Mouse (Mus musculus) cortical plate, adult 2 months (tissue): Measurements from ENCODE around the gene Nkd1. TPM values are rescaled to one million over a fixed set of nuclear protein-coding genes. Genes with fewer than 3 reads are reported as not detected.

Experiments
- H3K27ac ChIP-seq: fragments of 200-500 bp; 2 replicates; pipeline ENCODE4 v1.5.1; 2012; ENCODE audit warnings: low read length, control low read depth, inconsistent platforms; ENCODE audit not compliant: insufficient read depth
- H3K4me1 ChIP-seq: fragments of 200-500 bp; 2 replicates; pipeline ENCODE4 v1.6.1; 2011; ENCODE audit warnings: low read length; ENCODE audit not compliant: control insufficient read depth, insufficient read depth
- H3K4me3 ChIP-seq: fragments of 200-500 bp; 2 replicates; pipeline ENCODE4 v1.5.1; 2011; ENCODE audit warnings: mild to moderate bottlenecking, low read length, control low read depth; ENCODE audit not compliant: insufficient read depth
- CTCF ChIP-seq: fragments of 200-500 bp; IDR thresholded peaks from 2 replicates; pipeline ENCODE4 v1.5.1; 2011; ENCODE audit warnings: mild to moderate bottlenecking, control low read depth, low read length; ENCODE audit not compliant: insufficient read depth; ENCODE audit errors: extremely low read depth
- POLR2A ChIP-seq: fragments of 200-500 bp; IDR thresholded peaks from 2 replicates; pipeline ENCODE4 v1.6.1; 2011; ENCODE audit warnings: mild to moderate bottlenecking, low read length, control low read depth; ENCODE audit not compliant: insufficient read depth; ENCODE audit errors: extremely low read depth
- polyA plus RNA-seq: library from polyadenylated mRNA; depleted of rRNA; stranded (reverse); fragments of >200 nt; gene quantifications from 2 replicates; pipeline ENCODE4 v1.2.3, GENCODE M21; 2012; rRNA removed

Nkd1 gene
- polyA plus RNA-seq = 20.6 and 22.7 TPM in 2 replicates

- Histone ChIP-seq H3K4me1 (peaks cover 2% of the 10 kb centered on the region; the same call in 1 of the 2 replicates), H3K27ac (peak within 1 kb of the TSS; percentile 12; the same call in 1 of the 2 replicates), H3K4me3 (peak within 1 kb of the TSS; percentile 63)
- no peak for TF ChIP-seq POLR2A
- no peak for TF ChIP-seq CTCF
Measured at GRCm38 (mm10) chr8:88520985-88521527, at the start of gene Nkd1. Gene Nkd1, plus strand, starts transcription at chr8:88521354.

GRCm38 (mm10) chr8:88481290-88481689, 39.9 kb upstream of the Nkd1 start:
- no peak overlapping the region for H3K4me3 ChIP-seq
- no peaks in the 10 kb centered on the region for H3K4me1 ChIP-seq
- TF ChIP-seq POLR2A = no peak
- H3K27ac ChIP-seq = no peak overlapping the region

GRCm38 (mm10) chr8:88488391-88488829, 32.7 kb upstream of the Nkd1 start:
- H3K4me3 ChIP-seq = no peak overlapping the region
- H3K4me1 ChIP-seq = no peaks in the 10 kb centered on the region
- TF ChIP-seq CTCF (no peak), POLR2A (no peak)
- no peak overlapping the region for H3K27ac ChIP-seq

- Histone ChIP-seq H3K4me1 (0 out of 2 replicates have a peak, but pooled peaks cover 1% of the 10 kb centered on the region), H3K27ac (no peak overlapping the region), H3K4me3 (no peak overlapping the region)
- TF ChIP-seq POLR2A (no peak), CTCF (no peak)
Measured at GRCm38 (mm10) chr8:88494076-88494475, 27.1 kb upstream of the Nkd1 start.

GRCm38 (mm10) chr8:88495071-88495805, 25.9 kb upstream of the Nkd1 start:
- H3K4me3 ChIP-seq = no peak overlapping the region
- TF ChIP-seq CTCF (no peak), POLR2A (no peak)
- H3K27ac ChIP-seq = peak overlapping the region; percentile 66
- H3K4me1 ChIP-seq = 0 out of 2 replicates have a peak, but pooled peaks cover 1% of the 10 kb centered on the region

GRCm38 (mm10) chr8:88502143-88502542, 19.0 kb upstream of the Nkd1 start:
- Histone ChIP-seq H3K4me1 (no peaks in the 10 kb centered on the region), H3K4me3 (no peak overlapping the region), H3K27ac (no peak overlapping the region)
- no peak for TF ChIP-seq POLR2A
- TF ChIP-seq CTCF = no peak

GRCm38 (mm10) chr8:88506981-88507380, 14.2 kb upstream of the Nkd1 start:
- TF ChIP-seq POLR2A (no peak), CTCF (no peak)
- Histone ChIP-seq H3K4me1 (no peaks in the 10 kb centered on the region), H3K4me3 (no peak overlapping the region), H3K27ac (no peak overlapping the region)

- no peak overlapping the region for H3K27ac ChIP-seq
- no peak overlapping the region for H3K4me3 ChIP-seq
- TF ChIP-seq CTCF (no peak), POLR2A (no peak)
Measured at GRCm38 (mm10) chr8:88511061-88511460, 10.1 kb upstream of the Nkd1 start.

GRCm38 (mm10) chr8:88512094-88512794, 8.9 kb upstream of the Nkd1 start:
- Histone ChIP-seq H3K4me1 (no peaks in the 10 kb centered on the region), H3K27ac (no peak overlapping the region), H3K4me3 (no peak overlapping the region)
- TF ChIP-seq CTCF (no peak), POLR2A (no peak)

More at GRCm38 (mm10) chr8:88511061-88511460, 10.1 kb upstream of the Nkd1 start:
- H3K4me1 ChIP-seq = no peaks in the 10 kb centered on the region

- Histone ChIP-seq H3K4me1 (no peaks in the 10 kb centered on the region), H3K4me3 (no peak overlapping the region), H3K27ac (no peak overlapping the region)
- TF ChIP-seq POLR2A (no peak), CTCF (no peak)
Measured at GRCm38 (mm10) chr8:88518047-88518446, 3.1 kb upstream of the Nkd1 start.
